Mouse (Mus musculus): ENCODE measurements around the gene Gm49450. TPM values are rescaled to one million over a fixed set of nuclear protein-coding genes. Genes with fewer than 3 reads are reported as not detected.

The Gm49450 gene
- polyA plus RNA-seq, 1 experiment, result 23.9 TPM

DNA sequence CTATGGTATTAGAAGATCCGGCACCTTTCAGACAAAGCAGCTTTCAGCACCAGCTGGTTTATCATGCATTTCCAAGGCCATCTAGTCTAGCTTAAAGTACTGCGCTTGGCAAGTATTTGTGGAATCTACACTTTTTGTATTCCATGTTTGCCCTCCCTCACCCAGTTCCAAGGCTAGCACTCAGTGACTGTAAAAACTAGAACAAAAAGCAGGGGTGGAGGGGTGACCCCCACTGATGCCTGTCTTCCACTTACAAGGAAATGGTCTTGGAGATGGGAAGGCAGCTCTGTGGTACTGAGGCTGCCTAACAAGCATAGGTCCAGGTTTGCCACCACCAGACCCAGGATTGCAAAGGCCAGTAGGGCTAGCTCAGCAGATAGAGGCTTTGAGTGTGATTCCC is 50.8 kb downstream of the Gm49450 start:
- Histone ChIP-seq H3K27me3 (ENCODE audit: control insufficient read depth, insufficient read depth, low read length) (peaks cover 14% of the 10 kb centered on the region), H3K36me3 (ENCODE audit: control insufficient read depth, insufficient read depth, low read length) (peaks cover 28% of the 10 kb centered on the region), H3K4me1 (ENCODE audit: control insufficient read depth, insufficient read depth, insufficient read length, low read length) (0 out of 2 replicates have a peak, but pooled peaks cover 2% of the 10 kb centered on the region), H3K4me3 (ENCODE audit: low read depth, low read length) (no peak overlapping the region), H3K27ac (ENCODE audit: insufficient read depth, low read depth, low read length) (no peak overlapping the region)
- TF ChIP-seq POLR2A (IDR thresholded peaks at IDR 0.05; ENCODE audit: low read depth, low read length), result no peak
- WGBS, result 91% methylated on average over 2 of the region's 2 CpGs

DNA sequence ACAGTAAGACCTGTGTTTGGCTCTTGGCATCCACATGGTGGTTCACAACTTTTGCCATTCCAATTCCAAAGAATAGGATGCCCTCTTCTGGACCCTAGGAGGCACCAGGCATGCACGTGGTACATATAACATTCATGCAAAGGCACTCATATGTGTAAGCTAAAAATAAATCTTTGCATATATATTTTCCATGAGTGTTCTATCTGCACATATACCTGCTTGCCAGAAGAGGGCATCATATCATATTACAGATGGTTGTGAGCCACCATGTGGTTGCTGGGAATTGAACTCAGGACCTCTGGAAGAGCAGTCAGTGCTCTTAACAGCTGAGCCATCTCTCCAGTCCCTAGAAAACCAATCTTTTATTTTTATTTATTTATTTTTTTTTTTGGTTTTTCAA is 51.8 kb downstream of the Gm49450 start:
- no peak overlapping the region for H3K27ac ChIP-seq (ENCODE audit: insufficient read depth, low read depth, low read length)
- H3K36me3 ChIP-seq (ENCODE audit: control insufficient read depth, insufficient read depth, low read length), result peaks cover 19% of the 10 kb centered on the region
- H3K4me1 ChIP-seq (ENCODE audit: control insufficient read depth, insufficient read depth, insufficient read length, low read length), result 0 out of 2 replicates have a peak, but pooled peaks cover 2% of the 10 kb centered on the region
- H3K4me3 ChIP-seq (ENCODE audit: low read depth, low read length), result no peak overlapping the region
- TF ChIP-seq CTCF (IDR thresholded peaks at IDR 0.05; ENCODE audit: extremely low read depth, insufficient read length, insufficient replicate concordance, low read depth, low read length) (no peak), POLR2A (IDR thresholded peaks at IDR 0.05; ENCODE audit: low read depth, low read length) (no peak)
- WGBS, result 64% methylated on average over 1 of the region's 1 CpGs
- H3K27me3 ChIP-seq (ENCODE audit: control insufficient read depth, insufficient read depth, low read length), result peaks cover 23% of the 10 kb centered on the region

DNA sequence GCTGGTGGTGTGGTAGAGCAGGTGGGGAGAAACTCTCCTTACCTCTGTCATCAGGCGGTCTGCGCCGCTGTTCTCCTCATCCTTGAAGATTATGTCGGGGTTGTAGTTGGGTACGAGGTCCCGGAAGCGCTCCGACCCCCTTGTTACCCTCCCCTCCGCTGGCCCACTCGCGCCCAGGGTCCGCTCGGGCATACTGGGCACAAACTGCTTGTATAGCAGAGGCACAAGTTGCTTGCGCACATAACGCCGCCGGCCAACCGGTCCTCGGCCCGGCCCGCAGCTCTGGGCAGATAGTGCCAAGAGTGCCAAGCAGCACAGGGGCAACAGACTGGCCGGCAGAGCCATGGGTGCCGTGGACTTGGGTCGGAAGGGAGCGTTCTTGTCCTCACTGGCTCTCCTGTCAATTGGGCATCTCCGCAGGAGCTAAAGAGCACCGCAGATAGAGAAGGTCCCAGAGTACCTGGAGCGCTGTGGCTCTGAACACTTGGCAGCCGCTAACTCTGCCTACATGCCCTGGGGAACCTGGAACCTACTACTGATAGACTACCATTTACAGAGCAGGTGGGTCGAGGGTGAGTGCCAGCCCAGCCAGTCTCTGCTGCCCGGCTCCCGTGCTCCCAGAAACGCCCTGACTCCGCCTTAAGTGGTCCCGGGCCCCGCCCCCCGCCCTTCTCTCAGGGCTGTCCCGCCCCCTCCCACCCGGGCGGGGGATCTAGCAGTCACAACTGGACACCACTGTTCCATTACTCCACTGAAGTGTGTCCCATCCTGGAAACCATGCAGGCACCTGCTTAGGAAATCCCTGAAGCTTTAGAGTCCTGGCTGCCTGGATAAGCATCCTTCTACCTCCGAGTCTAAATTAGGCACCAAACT is 55.2 kb downstream of the Gm49450 start, which contains the start of gene Dhh:
TSS of gene Dhh (minus strand) at position 613 of the 873 bp plus-strand sequence.
- peaks cover 54% of the 10 kb centered on the region for H3K27me3 ChIP-seq (ENCODE audit: control insufficient read depth, insufficient read depth, low read length)
- no peaks in the 10 kb centered on the region for H3K36me3 ChIP-seq (ENCODE audit: control insufficient read depth, insufficient read depth, low read length)
- peak within 1 kb of the TSS; percentile 13 for H3K4me3 ChIP-seq (ENCODE audit: low read depth, low read length)
- WGBS, result 3% methylated on average over 41 of the region's 41 CpGs
- no peak within 1 kb of the TSS for H3K27ac ChIP-seq (ENCODE audit: insufficient read depth, low read depth, low read length)
- H3K4me1 ChIP-seq (ENCODE audit: control insufficient read depth, insufficient read depth, insufficient read length, low read length), result peaks cover 20% of the 10 kb centered on the region
- no peak for TF ChIP-seq CTCF (IDR thresholded peaks at IDR 0.05; ENCODE audit: extremely low read depth, insufficient read length, insufficient replicate concordance, low read depth, low read length)
- TF ChIP-seq POLR2A (IDR thresholded peaks at IDR 0.05; ENCODE audit: low read depth, low read length), result no peak

DNA sequence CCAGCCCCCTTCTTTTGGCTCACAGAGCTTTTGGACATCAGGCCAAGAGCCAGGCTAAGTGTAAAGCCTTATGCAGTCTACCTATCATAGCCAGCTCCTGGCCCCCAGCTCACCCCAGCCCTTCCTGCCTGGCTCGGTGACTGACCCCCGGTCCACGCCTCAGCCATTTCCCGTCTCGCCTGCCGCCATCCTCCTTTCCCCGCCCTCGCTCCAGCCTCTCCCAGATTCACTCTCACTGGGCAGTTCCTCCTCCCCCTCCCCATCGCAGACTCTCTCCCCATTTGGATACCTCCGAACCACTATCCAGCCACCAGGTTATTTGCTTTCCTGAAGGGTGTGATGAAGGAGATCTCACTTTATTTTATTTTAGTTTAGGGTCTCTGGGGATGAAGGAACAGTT is 55.9 kb downstream of the Gm49450 start:
- Histone ChIP-seq H3K27me3 (ENCODE audit: control insufficient read depth, insufficient read depth, low read length) (peaks cover 54% of the 10 kb centered on the region), H3K4me3 (ENCODE audit: low read depth, low read length) (no peak overlapping the region), H3K4me1 (ENCODE audit: control insufficient read depth, insufficient read depth, insufficient read length, low read length) (peaks cover 20% of the 10 kb centered on the region), H3K27ac (ENCODE audit: insufficient read depth, low read depth, low read length) (no peak overlapping the region), H3K36me3 (ENCODE audit: control insufficient read depth, insufficient read depth, low read length) (no peaks in the 10 kb centered on the region)
- TF ChIP-seq CTCF (IDR thresholded peaks at IDR 0.05; ENCODE audit: extremely low read depth, insufficient read length, insufficient replicate concordance, low read depth, low read length), result no peak
- TF ChIP-seq POLR2A (IDR thresholded peaks at IDR 0.05; ENCODE audit: low read depth, low read length), result no peak
- WGBS, result 8% methylated on average over 10 of the region's 10 CpGs

DNA sequence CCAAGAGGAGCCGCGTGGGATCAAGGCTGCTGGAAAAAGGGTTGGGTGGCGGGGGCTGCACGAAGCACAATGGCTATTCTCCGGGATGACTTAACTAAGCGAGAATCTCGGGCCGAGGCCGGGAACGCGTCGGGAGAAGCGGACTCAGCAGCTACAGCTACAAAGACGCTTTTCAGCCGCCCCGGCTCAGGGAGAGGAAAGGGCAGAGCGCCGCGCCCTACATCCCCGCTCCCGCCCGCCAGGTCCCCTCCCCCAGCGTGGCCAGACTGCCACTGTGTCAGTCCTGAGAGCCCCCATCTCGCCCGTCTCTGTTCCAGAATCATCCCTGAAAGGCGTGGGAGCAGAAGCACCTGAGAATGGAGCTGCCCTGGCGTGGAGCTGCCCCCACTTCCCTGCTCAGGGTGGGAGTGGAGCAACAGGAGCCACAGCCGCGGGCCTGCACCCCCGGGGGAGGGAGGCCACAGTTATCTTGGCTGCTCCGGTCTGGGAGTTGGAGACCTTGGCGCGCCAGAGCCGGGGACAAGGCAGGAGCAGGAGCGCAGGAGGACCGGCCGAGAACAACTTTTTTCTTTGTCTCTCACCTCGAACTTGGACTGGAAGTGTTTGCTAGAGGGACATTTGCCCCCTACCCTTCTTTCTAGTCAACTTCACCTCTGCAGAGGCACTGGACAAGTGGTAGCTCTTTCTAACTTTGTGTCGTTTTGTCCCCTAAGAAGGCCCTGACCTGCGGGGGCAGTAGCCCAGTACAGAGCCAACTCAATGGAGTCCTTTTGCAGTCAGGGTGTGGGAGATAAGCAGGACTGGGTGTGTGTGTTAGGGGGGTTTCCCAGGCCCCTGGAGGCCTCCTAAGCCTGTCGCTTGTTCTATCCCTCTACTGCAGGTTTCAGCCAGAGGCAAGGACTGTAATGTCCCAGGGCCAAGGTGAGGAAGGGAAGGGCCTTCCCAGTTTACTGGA is 57.4 kb downstream of the Gm49450 start:
- H3K27me3 ChIP-seq (ENCODE audit: control insufficient read depth, insufficient read depth, low read length), result peaks cover 54% of the 10 kb centered on the region

DNA sequence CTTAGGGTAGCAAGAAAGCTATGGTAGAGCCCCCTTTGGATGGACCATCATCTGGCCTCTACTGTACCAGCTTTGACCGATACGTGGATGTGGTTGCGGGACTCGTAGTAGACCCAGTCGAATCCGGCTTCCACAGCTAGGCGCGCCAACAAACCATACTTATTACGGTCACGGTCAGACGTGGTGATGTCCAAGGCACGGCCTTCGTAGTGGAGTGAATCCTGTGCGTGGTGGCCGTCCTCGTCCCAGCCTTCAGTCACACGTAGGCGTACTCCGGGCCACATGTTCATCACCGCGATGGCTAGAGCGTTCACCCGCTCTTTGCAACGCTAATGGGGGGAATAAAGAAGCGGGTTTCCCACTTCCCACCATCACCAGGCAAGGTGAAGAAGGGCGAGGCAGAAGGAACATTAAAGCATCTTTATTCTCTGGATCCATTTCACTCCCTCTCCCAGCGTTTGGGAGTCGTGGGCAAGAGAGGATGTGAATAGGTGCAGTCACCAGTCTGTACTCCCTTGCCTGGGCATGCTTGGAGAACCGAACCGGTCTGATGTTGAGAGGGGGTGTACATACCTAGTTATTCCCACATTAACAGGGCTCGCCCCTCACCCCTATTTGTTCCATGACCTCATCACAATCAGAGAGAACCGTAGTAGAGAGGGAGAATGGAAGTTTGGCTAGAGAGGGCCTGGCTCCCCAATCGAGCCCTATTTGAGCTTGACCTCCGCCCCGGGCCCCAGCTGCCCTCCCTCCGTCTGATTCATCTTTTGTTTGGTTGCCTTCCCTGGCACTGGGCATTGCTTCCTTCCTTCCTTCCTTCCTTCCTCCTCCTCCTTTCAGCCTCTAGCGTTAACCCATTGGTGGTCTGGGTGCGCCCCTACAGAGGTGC is 58.4 kb downstream of the Gm49450 start:
- peaks cover 20% of the 10 kb centered on the region for H3K4me1 ChIP-seq (ENCODE audit: control insufficient read depth, insufficient read depth, insufficient read length, low read length)
- no peak overlapping the region for H3K27ac ChIP-seq (ENCODE audit: insufficient read depth, low read depth, low read length)
- WGBS, result 11% methylated on average over 38 of the region's 38 CpGs
- no peaks in the 10 kb centered on the region for H3K36me3 ChIP-seq (ENCODE audit: control insufficient read depth, insufficient read depth, low read length)
- peaks cover 54% of the 10 kb centered on the region for H3K27me3 ChIP-seq (ENCODE audit: control insufficient read depth, insufficient read depth, low read length)
- peak overlapping the region; percentile 76 for H3K4me3 ChIP-seq (ENCODE audit: low read depth, low read length)
- TF ChIP-seq POLR2A (IDR thresholded peaks at IDR 0.05; ENCODE audit: low read depth, low read length), result no peak
- no peak for TF ChIP-seq CTCF (IDR thresholded peaks at IDR 0.05; ENCODE audit: extremely low read depth, insufficient read length, insufficient replicate concordance, low read depth, low read length)

More for the DNA sequence above, 57.4 kb downstream of the Gm49450 start:
- no peak overlapping the region for H3K27ac ChIP-seq (ENCODE audit: insufficient read depth, low read depth, low read length)
- H3K36me3 ChIP-seq (ENCODE audit: control insufficient read depth, insufficient read depth, low read length), result no peaks in the 10 kb centered on the region
- H3K4me3 ChIP-seq (ENCODE audit: low read depth, low read length), result peak overlapping the region; percentile 9
- 11% methylated on average over 41 of the region's 41 CpGs for WGBS
- H3K4me1 ChIP-seq (ENCODE audit: control insufficient read depth, insufficient read depth, insufficient read length, low read length), result peaks cover 20% of the 10 kb centered on the region
- TF ChIP-seq POLR2A (IDR thresholded peaks at IDR 0.05; ENCODE audit: low read depth, low read length), result no peak
- TF ChIP-seq CTCF (IDR thresholded peaks at IDR 0.05; ENCODE audit: extremely low read depth, insufficient read length, insufficient replicate concordance, low read depth, low read length), result no peak

Data from small intestine, adult 2 months (tissue).